Mouse (Mus musculus) lung, embryonic 14.5 days (tissue): ENCODE data around the gene Snrpa1. TPM values are rescaled to one million over a fixed set of nuclear protein-coding genes. Genes with fewer than 3 reads are reported as not detected.
"Not testable (repeated sequence)": the region's sequence is repeated elsewhere in the genome, so short reads cannot be mapped to it uniquely, and the experiment has no call there.

Experiments used
- ATAC-seq: fragments of 200-750 bp; cut with Nextera tagmentation; 2 replicates; pipeline ENCODE4 v1.8.0; 2017; ENCODE audit warnings: mild to moderate bottlenecking, moderate TSS enrichment, moderate library complexity; ENCODE audit not compliant: insufficient read depth
- DNase-seq: peaks from one replicate; pipeline ENCODE4 v3.0.0-alpha.2; 2015
- H3K27ac ChIP-seq: fragments of 300-500 bp; sonication (generic); 2 replicates; pipeline ENCODE4 v1.5.1; 2014; ENCODE audit warnings: low read depth, mild to moderate bottlenecking, moderate library complexity
- H3K27me3 ChIP-seq: fragments of 300-500 bp; sonication (generic); 2 replicates; pipeline ENCODE4 v1.6.1; 2014; ENCODE audit warnings: low read length, control low read depth; ENCODE audit not compliant: insufficient read depth
- H3K36me3 ChIP-seq: fragments of 300-500 bp; sonication (generic); 2 replicates; pipeline ENCODE4 v1.6.1; 2014; ENCODE audit warnings: control low read depth; ENCODE audit not compliant: insufficient read depth
- H3K4me1 ChIP-seq: fragments of 300-500 bp; sonication (generic); 2 replicates; pipeline ENCODE4 v1.6.1; 2014; ENCODE audit warnings: antibody characterized with exemption, control low read depth; ENCODE audit not compliant: insufficient read depth
- H3K4me2 ChIP-seq: fragments of 300-500 bp; sonication (generic); 2 replicates; pipeline ENCODE4 v1.6.1; 2014; ENCODE audit warnings: mild to moderate bottlenecking
- H3K4me3 ChIP-seq: fragments of 300-500 bp; sonication (generic); 2 replicates; pipeline ENCODE4 v1.5.1; 2014; ENCODE audit warnings: low read depth, low read length
- H3K9ac ChIP-seq: fragments of 300-500 bp; sonication (generic); 2 replicates; pipeline ENCODE4 v1.6.1; 2014
- H3K9me3 ChIP-seq: fragments of 300-500 bp; sonication (generic); 2 replicates; pipeline ENCODE4 v1.6.1; 2016; ENCODE audit warnings: low read depth, low read length, control low read depth
- CTCF ChIP-seq: IDR thresholded peaks from 2 replicates; pipeline ENCODE4 v1.5.1; 2016; ENCODE audit warnings: antibody characterized with exemption, low read depth
- WGBS: fragments of 180-500 bp; shearing (Covaris S2); extraction: QIAGEN DNeasy Blood & Tissue Kit; methylation state at CpG from one replicate; pipeline ENCODE4 v1.1.7; 2014; 5-methylcytosine and 5-hydroxymethylcytosine counted together
- polyA plus RNA-seq: library from polyadenylated mRNA; unstranded; fragments of >200 nt; fragmentation: Nextera tagmentation; extraction: Ambion mirVana; gene quantifications from 2 replicates; pipeline ENCODE4 v1.2.1, GENCODE M21; 2014

Snrpa1 gene
- polyA plus RNA-seq, 1 experiment from 2014 or later = 196 TPM

DNA sequence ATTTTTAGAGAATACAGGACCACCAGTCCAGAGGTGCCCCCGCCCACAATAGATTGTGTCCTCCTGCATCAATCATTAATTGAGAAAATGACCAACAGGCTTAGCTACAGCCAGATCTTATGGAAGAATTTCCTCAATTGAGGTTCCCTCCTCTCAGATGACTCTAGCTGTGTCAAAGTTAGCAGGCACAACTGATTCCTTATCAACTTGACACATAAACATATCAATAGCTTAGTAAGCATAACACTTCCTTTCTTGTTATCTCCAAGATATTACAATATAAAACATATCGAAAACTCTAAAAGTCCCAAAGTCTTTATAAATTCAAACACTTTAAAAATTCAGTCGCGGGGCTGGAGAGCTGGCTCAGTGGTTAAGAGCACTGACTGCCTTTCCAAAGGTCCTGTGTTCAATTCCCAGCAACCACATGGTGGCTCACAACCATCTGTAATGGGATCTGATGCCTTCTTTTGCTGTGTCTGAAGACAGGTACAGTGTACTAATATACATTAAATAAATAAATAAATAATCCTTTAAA is 4.8 kb upstream of the Snrpa1 start:
- no peak for ATAC-seq
- H3K36me3 ChIP-seq = no peaks in the 10 kb centered on the region

DNA sequence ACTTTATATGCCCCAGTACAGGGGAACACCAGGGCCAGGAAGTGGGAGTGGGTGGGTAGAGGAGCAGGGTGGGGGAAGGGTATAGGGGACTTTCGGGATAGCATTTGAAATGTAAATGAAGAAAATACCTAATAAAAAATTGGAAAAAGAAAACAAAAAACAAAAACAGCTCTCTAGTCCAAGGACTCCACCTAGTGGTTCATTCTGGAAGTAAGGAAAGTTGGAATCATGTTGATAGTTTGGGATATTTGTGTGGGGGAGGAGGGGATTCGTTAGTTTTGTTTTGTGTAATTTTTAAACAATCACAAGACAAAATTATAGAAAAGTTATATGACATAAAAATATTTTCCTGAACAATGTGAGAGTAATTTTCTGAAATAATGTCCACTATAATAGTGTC is 3.4 kb upstream of the Snrpa1 start:
- H3K9ac ChIP-seq, H3K27me3 ChIP-seq, H3K9me3 ChIP-seq, H3K4me3 ChIP-seq, H3K27ac ChIP-seq, ATAC-seq, H3K36me3 ChIP-seq, H3K4me1 ChIP-seq, H3K4me2 ChIP-seq: not testable (repeated sequence)
- 5% methylated on average over 2 of the region's 2 CpGs for WGBS
- peak; percentile 75 for TF ChIP-seq CTCF
- peak; percentile 80 for DNase-seq

More for the DNA sequence above, 4.8 kb upstream of the Snrpa1 start:
- TF ChIP-seq CTCF = no peak
- Histone ChIP-seq H3K27me3 (no peaks in the 10 kb centered on the region), H3K4me2 (no peak overlapping the region), H3K9ac (no peak overlapping the region), H3K27ac (no peak overlapping the region), H3K4me3 (no peak overlapping the region), H3K4me1 (no peaks in the 10 kb centered on the region), H3K9me3 (no peaks in the 10 kb centered on the region)
- WGBS = 74% methylated on average over 4 of the region's 4 CpGs
- DNase-seq = no peak

DNA sequence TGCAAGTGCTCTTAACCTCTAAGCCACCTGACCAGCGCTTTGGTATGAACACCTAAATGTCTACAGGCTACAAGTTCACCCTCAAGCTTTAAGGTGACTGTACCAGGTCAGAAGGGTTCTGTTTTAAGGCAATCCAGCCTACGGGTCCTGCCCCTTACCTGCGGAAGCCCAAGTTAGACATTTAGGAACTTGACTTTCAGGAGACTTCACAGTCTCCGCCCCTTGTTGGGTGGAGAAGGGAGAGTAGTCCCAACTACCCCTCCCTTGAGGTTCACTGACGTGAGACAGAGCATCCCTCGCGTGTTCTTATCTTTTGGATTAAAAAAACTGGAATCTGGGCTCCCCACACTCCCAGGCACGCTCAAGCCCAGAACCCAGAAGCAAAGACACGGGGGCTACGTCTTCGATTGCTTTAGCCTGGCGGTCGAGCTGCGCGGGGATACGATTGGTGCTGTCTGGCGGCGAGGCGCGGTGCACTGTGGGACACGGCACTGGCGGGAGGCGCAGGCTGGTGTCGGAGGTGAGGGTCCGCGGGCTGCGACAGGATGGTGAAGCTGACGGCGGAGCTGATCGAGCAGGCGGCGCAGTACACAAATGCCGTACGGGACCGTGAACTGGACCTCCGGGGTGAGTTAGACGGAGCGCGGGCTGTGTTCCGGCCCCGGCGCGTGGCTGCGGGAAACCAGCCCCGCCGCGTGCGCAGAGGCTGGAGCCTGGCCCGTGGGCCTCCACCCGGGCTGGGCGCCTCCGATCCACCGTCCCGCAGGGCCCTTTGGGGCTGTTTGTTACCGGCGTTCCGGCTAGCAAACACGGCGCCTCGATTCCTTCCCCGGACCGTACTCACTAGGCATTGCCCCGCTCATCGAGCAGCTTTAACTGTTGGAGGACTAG is 1.5 kb downstream of the Snrpa1 start:
- DNase-seq (peak; percentile 94), ATAC-seq (peak; percentile 97)
- Histone ChIP-seq H3K36me3 (peaks cover 30% of the 10 kb centered on the region), H3K4me2 (peak overlapping the region; percentile 94), H3K9ac (peak overlapping the region; percentile 96), H3K4me1 (peaks cover 3% of the 10 kb centered on the region; the same call in 1 of the 2 replicates), H3K27me3 (no peaks in the 10 kb centered on the region), H3K27ac (peak overlapping the region; percentile 75), H3K4me3 (peak overlapping the region; percentile 92), H3K9me3 (no peaks in the 10 kb centered on the region)
- under 1% methylated on average over 64 of the region's 64 CpGs for WGBS
- peak; percentile 26; the same call in 1 of the 2 replicates for TF ChIP-seq CTCF

DNA sequence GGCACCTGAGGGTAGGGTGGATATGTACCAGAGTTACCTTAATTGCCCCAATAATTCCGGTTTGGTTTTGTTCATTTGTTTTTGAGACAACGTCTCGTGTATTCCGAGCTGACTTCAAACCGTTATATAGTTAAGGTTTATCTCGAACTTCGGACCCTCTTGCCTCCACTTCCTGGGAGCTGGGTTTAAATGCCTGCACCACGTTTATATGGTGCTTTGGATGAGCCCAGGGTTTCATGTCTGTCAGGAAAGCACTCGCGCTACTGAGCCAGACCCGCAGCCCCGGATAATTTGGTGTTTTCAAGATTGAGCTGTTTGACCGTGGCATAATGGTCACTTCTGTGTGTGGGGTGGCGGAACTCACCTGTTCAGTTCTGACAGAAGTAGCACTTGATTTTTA is 2.3 kb downstream of the Snrpa1 start:
- Histone ChIP-seq H3K4me3 (peak overlapping the region; percentile 92), H3K27ac (peak overlapping the region; percentile 75; the same call in 1 of the 2 replicates), H3K9me3 (no peaks in the 10 kb centered on the region), H3K4me2 (peak overlapping the region; percentile 94), H3K36me3 (peaks cover 36% of the 10 kb centered on the region), H3K4me1 (peaks cover 3% of the 10 kb centered on the region; the same call in 1 of the 2 replicates), H3K27me3 (no peaks in the 10 kb centered on the region), H3K9ac (peak overlapping the region; percentile 96)
- 2% methylated on average over 14 of the region's 14 CpGs for WGBS
- ATAC-seq (no peak), DNase-seq (peak; percentile 10)
- no peak for TF ChIP-seq CTCF

DNA sequence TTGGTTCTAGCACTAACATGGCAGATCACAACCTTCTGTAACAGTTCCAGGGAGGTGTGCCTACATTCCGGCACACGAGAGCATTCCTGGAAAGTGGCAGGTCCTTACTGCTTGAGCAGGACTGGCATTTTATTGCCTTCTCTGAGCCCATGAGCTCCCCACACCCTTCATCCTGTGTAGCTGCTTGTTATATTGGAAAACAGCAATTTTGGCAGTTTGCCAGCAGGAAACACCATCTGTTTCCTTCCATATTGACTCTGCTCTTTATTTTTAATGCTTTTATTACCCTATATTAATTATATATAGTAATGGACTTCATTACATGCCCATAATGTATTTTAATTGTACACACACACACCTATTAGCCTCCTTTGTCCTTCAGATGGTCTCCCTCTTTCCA is 17.6 kb downstream of the Snrpa1 start:
- no peak for TF ChIP-seq CTCF
- H3K4me2 ChIP-seq = no peak overlapping the region
- WGBS = 79% methylated on average over 2 of the region's 2 CpGs
- no peak overlapping the region for H3K27ac ChIP-seq
- ATAC-seq (no peak), DNase-seq (peak; percentile 76)
- no peak overlapping the region for H3K9ac ChIP-seq
- H3K4me1 ChIP-seq = peaks cover 8% of the 10 kb centered on the region; the same call in 1 of the 2 replicates
- no peaks in the 10 kb centered on the region for H3K9me3 ChIP-seq
- H3K27me3 ChIP-seq = no peaks in the 10 kb centered on the region
- H3K36me3 ChIP-seq = peaks cover 62% of the 10 kb centered on the region
- no peak overlapping the region for H3K4me3 ChIP-seq

DNA sequence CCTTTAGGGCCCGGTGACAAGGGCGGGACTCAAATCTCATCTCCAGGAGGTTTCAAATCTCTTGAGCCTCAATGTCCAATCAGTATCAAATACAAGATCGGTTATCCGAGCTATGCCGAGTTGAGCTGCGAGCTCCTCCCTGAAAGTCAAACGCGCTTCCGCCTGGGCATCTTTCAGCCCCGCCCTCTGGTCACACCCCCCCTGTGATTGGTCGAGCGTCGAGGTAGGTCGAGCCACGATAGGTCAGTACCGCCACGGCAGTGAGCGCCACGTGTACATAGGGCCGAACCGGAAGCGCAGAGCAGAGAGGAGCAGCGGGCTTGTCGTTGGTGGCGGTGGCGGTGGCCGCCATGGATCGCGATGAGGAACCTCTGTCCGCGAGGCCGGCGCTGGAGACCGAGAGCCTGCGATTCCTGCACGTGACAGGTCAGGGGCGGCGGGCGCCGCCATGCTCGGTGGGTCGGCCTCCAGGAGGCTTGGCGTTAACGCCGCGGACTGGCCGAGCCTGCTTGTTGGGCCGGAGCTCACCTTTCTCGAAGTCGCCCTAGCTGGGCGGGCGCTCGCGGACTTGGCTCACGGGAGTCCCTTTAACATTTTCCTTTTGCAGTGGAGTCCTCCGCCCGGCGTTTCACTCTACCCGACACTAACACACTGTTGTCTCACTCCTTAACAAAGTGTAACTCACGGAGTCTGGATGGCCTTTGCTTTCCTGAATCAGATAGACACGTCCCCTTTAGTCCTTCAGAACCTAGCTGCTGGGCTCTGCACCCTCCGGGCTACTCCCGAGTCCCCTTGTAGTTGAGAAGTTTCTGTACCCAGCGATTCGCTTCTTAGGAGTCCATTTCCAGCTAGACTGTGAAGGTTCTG is 20.8 kb downstream of the Snrpa1 start, which contains the start of gene Selenos:
Gene Selenos, plus strand, starts transcription at position 286 of the 867 bp plus-strand sequence.
- Histone ChIP-seq H3K27ac (peak within 1 kb of the TSS; percentile 91), H3K36me3 (peaks cover 63% of the 10 kb centered on the region), H3K9me3 (no peaks in the 10 kb centered on the region), H3K4me3 (peak within 1 kb of the TSS; percentile 78), H3K4me2 (peak within 1 kb of the TSS; percentile 80), H3K27me3 (no peaks in the 10 kb centered on the region), H3K9ac (peak within 1 kb of the TSS; percentile 80), H3K4me1 (peaks cover 8% of the 10 kb centered on the region; the same call in 1 of the 2 replicates)
- TF ChIP-seq CTCF = no peak
- DNase-seq (peak; percentile 98), ATAC-seq (peak; percentile 100)
- WGBS = under 1% methylated on average over 65 of the region's 65 CpGs
